ENCODE assay signal across 7 mouse cellular contexts in genomic region chr17:33717982-33718381, GRCm38 (mm10). TPM values are rescaled to one million over a fixed set of nuclear protein-coding genes. Genes with fewer than 3 reads are reported as not detected.
A peak's percentile ranks its signal among the peaks of the same experiment; 100 is the strongest.
DNase-seq lines count a peak whose midpoint lies in the region; ATAC-seq and TF ChIP-seq lines count a peak whose summit lies in the region.

No protein-coding gene starts in this region.

- peak overlapping the region; percentile 77 for H3K4me3 ChIP-seq in lung, embryonic 14.5 days (ENCODE audit: low read depth, low read length)
- H3K4me3 ChIP-seq in embryonic facial prominence, embryonic 13.5 days, result peak overlapping the region; percentile 85
- H3K4me3 ChIP-seq in limb, embryonic 10.5 days, result peak overlapping the region; percentile 79
- peak overlapping the region; percentile 75 for H3K4me3 ChIP-seq in olfactory bulb, adult 2 months (ENCODE audit: insufficient read depth, low read depth, low read length)

- no peak for ATAC-seq in lung, embryonic 14.5 days (ENCODE audit: insufficient read depth)
- no peak for ATAC-seq in embryonic facial prominence, embryonic 13.5 days (ENCODE audit: insufficient number of reproducible peaks, insufficient read depth, low FRiP score, low TSS enrichment, low read depth)

- WGBS in lung, embryonic 14.5 days, result 6% methylated on average over 8 of the region's 8 CpGs
- WGBS in embryonic facial prominence, embryonic 13.5 days, result 12% methylated on average over 8 of the region's 8 CpGs
- 11% methylated on average over 8 of the region's 8 CpGs for WGBS in limb, embryonic 10.5 days
- WGBS in olfactory bulb, adult 2 months, result 6% methylated on average over 8 of the region's 8 CpGs

- peak overlapping the region; percentile 65 for H3K9ac ChIP-seq in lung, embryonic 14.5 days
- peak overlapping the region; percentile 75 for H3K9ac ChIP-seq in embryonic facial prominence, embryonic 13.5 days

- H3K27me3 ChIP-seq in lung, embryonic 14.5 days (ENCODE audit: insufficient read depth, low read length), result no peaks in the 10 kb centered on the region
- H3K27me3 ChIP-seq in embryonic facial prominence, embryonic 13.5 days, result no peaks in the 10 kb centered on the region
- no peaks in the 10 kb centered on the region for H3K27me3 ChIP-seq in limb, embryonic 10.5 days (ENCODE audit: low read depth, poor library complexity, severe bottlenecking)

- TF ChIP-seq POLR2A in olfactory bulb, adult 2 months (IDR thresholded peaks at IDR 0.05; ENCODE audit: insufficient read depth, low read depth, low read length), result no peak

- no peak overlapping the region; the same call in 1 of the 2 replicates for H3K27ac ChIP-seq in lung, embryonic 14.5 days (ENCODE audit: low read depth)
- no peak overlapping the region for H3K27ac ChIP-seq in embryonic facial prominence, embryonic 13.5 days
- H3K27ac ChIP-seq in limb, embryonic 10.5 days, result peak overlapping the region; percentile 84
- H3K27ac ChIP-seq in olfactory bulb, adult 2 months (ENCODE audit: insufficient read depth, low read depth, low read length), result no peak overlapping the region

- H3K4me1 ChIP-seq in lung, embryonic 14.5 days (ENCODE audit: insufficient read depth), result no peaks in the 10 kb centered on the region
- H3K4me1 ChIP-seq in embryonic facial prominence, embryonic 13.5 days, result peaks cover 3% of the 10 kb centered on the region; the same call in 1 of the 2 replicates
- H3K4me1 ChIP-seq in limb, embryonic 10.5 days, result peaks cover 5% of the 10 kb centered on the region; the same call in 1 of the 2 replicates
- H3K4me1 ChIP-seq in olfactory bulb, adult 2 months (ENCODE audit: control insufficient read depth, insufficient read depth, low read length), result no peaks in the 10 kb centered on the region

- no peak for TF ChIP-seq CTCF in lung, embryonic 14.5 days (IDR thresholded peaks at IDR 0.05; ENCODE audit: low read depth)
- TF ChIP-seq CTCF in olfactory bulb, adult 2 months (IDR thresholded peaks at IDR 0.05; ENCODE audit: insufficient read depth, low read depth, low read length), result no peak

- no peaks in the 10 kb centered on the region for H3K36me3 ChIP-seq in lung, embryonic 14.5 days (ENCODE audit: insufficient read depth)
- no peaks in the 10 kb centered on the region for H3K36me3 ChIP-seq in embryonic facial prominence, embryonic 13.5 days
- H3K36me3 ChIP-seq in limb, embryonic 10.5 days, result no peaks in the 10 kb centered on the region

- DNase-seq in lung, embryonic 14.5 days, result no peak
- no peak for DNase-seq in lung, postnatal 36 days
- DNase-seq in limb, embryonic 10.5 days (ENCODE audit: low spot score), result no peak
- DNase-seq in layer of hippocampus, adult 11-12 months (ENCODE audit: low spot score), result no peak
- DNase-seq in thymus, postnatal 0 days (ENCODE audit: low spot score), result no peak

- H3K9me3 ChIP-seq in lung, embryonic 14.5 days (ENCODE audit: low read depth, low read length), result no peaks in the 10 kb centered on the region
- H3K9me3 ChIP-seq in embryonic facial prominence, embryonic 13.5 days, result no peaks in the 10 kb centered on the region
- H3K9me3 ChIP-seq in limb, embryonic 10.5 days (replicated peaks), result no peaks in the 10 kb centered on the region

- peak overlapping the region; percentile 86 for H3K4me2 ChIP-seq in lung, embryonic 14.5 days
- H3K4me2 ChIP-seq in embryonic facial prominence, embryonic 13.5 days, result peak overlapping the region; percentile 86

RNA-seq across cellular contexts. Expression of gene March2, which starts 0.5 kb away (rescaled TPM):
- 45.3 and 46.4 TPM in 2 replicates for polyA plus RNA-seq in lung, embryonic 14.5 days (2014; fragmentation: Nextera tagmentation; extraction: Ambion mirVana)
- 42.6 and 46.9 TPM in 2 replicates for polyA plus RNA-seq in embryonic facial prominence, embryonic 13.5 days (2015; fragmentation: Nextera tagmentation; extraction: Ambion mirVana)
- polyA plus RNA-seq in limb, embryonic 10.5 days (2016; fragmentation: Nextera tagmentation; extraction: Ambion mirVana), result 30.1 and 32.5 TPM in 2 replicates
- polyA plus RNA-seq in olfactory bulb, adult 2 months (2012; ENCODE audit: insufficient read depth, insufficient read length, low replicate concordance, missing spikeins), result not detected in 2 replicates
- polyA plus RNA-seq in thymus, postnatal 0 days (2015; fragmentation: Nextera tagmentation; extraction: Ambion mirVana), result 83.3 and 90.7 TPM in 2 replicates

RNA-seq across cellular contexts. Expression of gene Hnrnpm, which starts 31.3 kb away (rescaled TPM):
- polyA plus RNA-seq in lung, embryonic 14.5 days (2014; fragmentation: Nextera tagmentation; extraction: Ambion mirVana), result 407 and 411 TPM in 2 replicates
- 372 and 384 TPM in 2 replicates for polyA plus RNA-seq in embryonic facial prominence, embryonic 13.5 days (2015; fragmentation: Nextera tagmentation; extraction: Ambion mirVana)
- 481 and 555 TPM in 2 replicates for polyA plus RNA-seq in limb, embryonic 10.5 days (2016; fragmentation: Nextera tagmentation; extraction: Ambion mirVana)
- 317 TPM in 1 of 2 replicates, not detected in the other for polyA plus RNA-seq in olfactory bulb, adult 2 months (2012; ENCODE audit: insufficient read depth, insufficient read length, low replicate concordance, missing spikeins)
- polyA plus RNA-seq in thymus, postnatal 0 days (2015; fragmentation: Nextera tagmentation; extraction: Ambion mirVana), result 317 and 345 TPM in 2 replicates

RNA-seq across cellular contexts. Expression of gene Rab11b, which starts 42.3 kb away (rescaled TPM):
- 241 and 278 TPM in 2 replicates for polyA plus RNA-seq in lung, embryonic 14.5 days (2014; fragmentation: Nextera tagmentation; extraction: Ambion mirVana)
- 324 and 385 TPM in 2 replicates for polyA plus RNA-seq in embryonic facial prominence, embryonic 13.5 days (2015; fragmentation: Nextera tagmentation; extraction: Ambion mirVana)
- 325 and 350 TPM in 2 replicates for polyA plus RNA-seq in limb, embryonic 10.5 days (2016; fragmentation: Nextera tagmentation; extraction: Ambion mirVana)
- polyA plus RNA-seq in olfactory bulb, adult 2 months (2012; ENCODE audit: insufficient read depth, insufficient read length, low replicate concordance, missing spikeins), result 744 TPM in 1 of 2 replicates, not detected in the other
- polyA plus RNA-seq in thymus, postnatal 0 days (2015; fragmentation: Nextera tagmentation; extraction: Ambion mirVana), result 214 and 227 TPM in 2 replicates
